Mouse (Mus musculus) neural tube, postnatal 0 days (tissue): Measurements from ENCODE around the gene Arf5. TPM values are rescaled to one million over a fixed set of nuclear protein-coding genes. Genes with fewer than 3 reads are reported as not detected.

Experiments
- polyA plus RNA-seq: library from polyadenylated mRNA; unstranded; fragments of >200 nt; fragmentation: Nextera tagmentation; extraction: Ambion mirVana; gene quantifications from 2 replicates; pipeline ENCODE4 v1.2.1, GENCODE M21; 2015

The Arf5 gene
- polyA plus RNA-seq = 506 and 527 TPM in 2 replicates

DNA sequence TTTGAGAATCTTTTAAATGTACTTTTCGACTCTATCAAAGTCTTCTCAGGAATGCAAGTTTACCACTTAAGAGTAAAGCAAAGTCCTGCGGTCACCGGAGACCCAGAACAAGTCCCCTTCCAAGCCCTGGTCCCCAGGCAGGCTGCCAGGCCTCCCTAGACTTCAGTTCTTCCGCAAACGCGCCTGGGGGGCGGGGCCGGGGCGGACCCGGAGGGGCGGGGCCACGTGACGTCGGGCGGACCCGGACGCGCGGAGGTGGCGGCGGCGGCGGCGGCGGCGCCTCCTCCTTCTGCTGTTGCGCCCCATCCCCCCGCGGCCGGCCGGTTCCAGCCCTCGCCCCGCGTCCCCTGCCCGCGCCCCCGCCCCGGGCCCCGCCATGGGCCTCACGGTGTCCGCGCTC, at the start of gene Arf5:
Gene Arf5 (plus strand): TSS at position 248 of the 400 bp plus-strand sequence.

GRCm38 (mm10) chr6:28397681-28398203, 25.6 kb upstream of the Arf5 start, which contains the start of gene Zfp800:
Gene Zfp800, minus strand, starts transcription at chr6:28398005.

DNA sequence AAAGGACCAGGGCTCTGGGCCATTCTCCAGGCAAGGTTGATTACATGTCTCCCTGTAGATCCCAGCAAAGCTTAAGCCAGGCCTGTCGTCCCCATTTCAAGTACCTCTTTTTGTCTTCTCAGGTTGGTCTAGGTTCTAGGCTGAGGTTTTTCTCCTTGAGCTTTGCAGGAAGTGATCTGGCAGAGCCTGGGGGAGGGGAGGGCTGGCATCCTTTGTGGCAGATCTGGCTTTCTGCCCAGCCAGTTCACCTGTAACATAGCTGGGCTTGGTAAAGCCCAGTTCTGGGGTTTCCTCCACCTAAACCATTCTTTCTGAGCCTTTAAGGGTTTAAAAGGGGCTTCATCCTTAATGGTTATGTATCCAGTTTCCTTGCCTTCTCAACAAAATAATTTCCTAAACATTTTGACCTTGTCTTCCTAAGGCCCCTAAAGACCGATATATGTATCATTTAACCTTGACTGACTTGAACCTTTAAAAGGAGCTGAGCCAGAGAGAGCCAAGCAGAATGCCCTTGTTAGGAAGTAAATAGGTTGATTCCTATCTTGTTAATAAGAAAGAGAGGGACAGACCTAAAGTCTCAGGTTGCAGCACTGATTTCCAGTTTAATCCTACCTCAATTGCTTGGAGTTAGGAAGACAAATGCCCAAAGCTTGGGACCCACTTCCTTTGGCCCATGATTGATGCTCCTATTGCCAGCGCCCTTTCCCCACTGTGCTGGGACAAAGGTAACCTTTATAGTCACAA, 3.9 kb downstream of the Arf5 start, which contains the start of gene Fscn3:
Gene Fscn3 (plus strand): TSS at position 694 of the 744 bp plus-strand sequence.

DNA sequence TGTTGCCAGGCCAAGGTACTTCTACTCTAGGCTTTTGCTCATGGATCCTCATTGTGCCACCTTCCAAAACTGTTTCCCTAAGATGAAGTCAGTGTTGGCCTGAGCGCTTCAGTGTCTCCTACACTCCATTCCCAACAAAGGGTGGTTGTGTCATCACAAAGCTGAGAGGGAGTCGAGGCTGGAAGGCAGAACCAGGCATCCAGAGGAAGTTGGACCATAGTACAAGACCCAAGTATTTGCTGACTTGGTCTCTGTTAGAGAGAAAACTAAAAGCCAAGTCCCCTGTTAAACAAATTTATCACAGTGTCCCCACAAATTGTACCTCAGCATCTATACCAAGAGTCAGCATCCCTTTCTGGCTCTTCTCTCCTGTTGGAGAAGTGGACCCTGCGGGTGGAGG, 4.9 kb downstream of the Arf5 start, which contains the start of gene Gcc1:
Gene Gcc1 (minus strand): TSS at position 101 of the 400 bp plus-strand sequence.

DNA sequence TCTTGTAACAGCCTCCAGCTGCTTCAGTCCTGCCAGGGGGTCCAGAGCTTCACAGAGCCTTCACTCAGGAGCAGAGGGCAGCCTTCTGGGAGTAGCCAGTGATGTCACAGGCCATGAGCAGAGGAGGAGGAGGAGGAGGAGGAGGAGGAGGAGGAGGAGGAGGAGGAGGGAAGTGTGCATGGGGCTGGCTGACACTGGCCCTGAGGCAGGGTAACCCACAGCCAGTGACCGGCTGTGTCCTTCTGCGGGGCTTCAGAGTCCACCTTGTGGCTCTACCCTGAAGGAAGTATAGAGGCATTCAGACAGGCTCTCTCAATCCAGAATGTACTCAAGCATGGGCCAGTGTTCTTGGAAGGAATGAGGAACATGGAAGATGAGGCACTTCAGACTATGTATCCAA, 25.9 kb downstream of the Arf5 start, which contains the start of gene Pax4:
Gene Pax4 (minus strand): TSS at position 101 of the 400 bp plus-strand sequence.

DNA sequence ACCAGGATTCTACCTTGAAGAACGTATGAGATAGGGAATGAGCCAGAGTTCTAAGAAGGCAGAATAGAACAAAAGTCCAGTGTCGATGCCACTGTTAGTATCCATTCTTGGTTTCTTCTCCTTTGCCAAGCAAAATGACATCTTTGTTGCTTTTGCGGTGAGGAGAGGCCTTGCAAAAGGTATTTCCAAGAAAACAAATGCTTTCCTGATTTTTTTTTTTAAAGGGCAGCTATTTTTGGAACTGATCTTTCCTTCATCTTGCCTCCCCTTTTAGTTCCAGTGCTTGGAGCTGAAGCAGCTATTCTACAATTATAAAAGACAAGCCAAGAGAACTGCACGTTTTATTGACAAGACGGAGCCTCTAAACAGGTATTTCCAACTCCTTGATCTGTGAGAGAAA, 51.5 kb downstream of the Arf5 start, which contains the start of gene Snd1:
Gene Snd1 (plus strand): TSS at position 301 of the 400 bp plus-strand sequence.

Other genes with a start within 250 kb of the Arf5 start
- gene Zfp800, start 25.6 kb upstream of the Arf5 start, polyA plus RNA-seq = 24.0 and 34.2 TPM in 2 replicates
- gene Fscn3, start 4.2 kb downstream of the Arf5 start, polyA plus RNA-seq = not detected in 2 replicates
- 6.5 and 7.9 TPM in 2 replicates for gene Gcc1, start 4.8 kb downstream of the Arf5 start, polyA plus RNA-seq
- gene Pax4, start 25.8 kb downstream of the Arf5 start, polyA plus RNA-seq = 0.18 and 0.57 TPM in 2 replicates
- gene Snd1, start 51.6 kb downstream of the Arf5 start, polyA plus RNA-seq = 53.0 and 56.0 TPM in 2 replicates